Mouse (Mus musculus) liver, adult 2 months (tissue): ENCODE measurements at regions not wholly inside any gene's neighbourhood (a gene's known extent, or its start where the extent isn't known, plus 50 kb on each side); places are given as distances from the start of the nearest gene placed in this dataset.

ENCODE experiments used
- DNase-seq: peaks from one replicate; pipeline ENCODE4 v3.0.0-alpha.2; 2011; ENCODE audit warnings: low read depth, low spot score; ENCODE audit errors: extremely low read depth
- H3K27ac ChIP-seq: fragments of 200-500 bp; replicated peaks from 2 replicates; pipeline ENCODE4 v1.5.1; 2012; ENCODE audit warnings: low read depth, mild to moderate bottlenecking, control low read depth, inconsistent platforms, low read length; ENCODE audit not compliant: insufficient read depth
- H3K27me3 ChIP-seq: fragments of 200-500 bp; 2 replicates; pipeline ENCODE4 v1.6.1; 2012; ENCODE audit warnings: mild to moderate bottlenecking, moderate library complexity, low read length, inconsistent platforms; ENCODE audit not compliant: control insufficient read depth, insufficient read depth
- H3K36me3 ChIP-seq: fragments of 200-500 bp; 2 replicates; pipeline ENCODE4 v1.6.1; 2012; ENCODE audit warnings: low read length, inconsistent platforms; ENCODE audit not compliant: control insufficient read depth, insufficient read depth
- H3K4me1 ChIP-seq: fragments of 200-500 bp; 2 replicates; pipeline ENCODE4 v1.6.1; 2011; ENCODE audit warnings: low read length; ENCODE audit not compliant: control insufficient read depth, insufficient read depth
- H3K4me3 ChIP-seq: fragments of 200-500 bp; 2 replicates; pipeline ENCODE4 v1.5.1; 2011; ENCODE audit warnings: low read depth, mild to moderate bottlenecking, control low read depth, low read length, moderate library complexity; ENCODE audit not compliant: insufficient read depth
- H3K79me2 ChIP-seq: fragments of 200-500 bp; 2 replicates; pipeline ENCODE4 v1.6.1; 2012; ENCODE audit warnings: inconsistent platforms, mild to moderate bottlenecking, low read length, moderate library complexity; ENCODE audit not compliant: control insufficient read depth, insufficient read depth
- H3K9ac ChIP-seq: fragments of 200-500 bp; 2 replicates; pipeline ENCODE4 v1.6.1; 2012; ENCODE audit warnings: low read depth, mild to moderate bottlenecking, control low read depth, inconsistent platforms, low read length
- CTCF ChIP-seq: fragments of 200-500 bp; IDR thresholded peaks from 2 replicates; pipeline ENCODE4 v1.5.1; 2011; ENCODE audit warnings: low read depth, low read length, control low read depth
- POLR2A ChIP-seq: fragments of 200-500 bp; IDR thresholded peaks from 2 replicates; pipeline ENCODE4 v1.6.1; 2011; ENCODE audit warnings: low read length, control low read depth; ENCODE audit not compliant: insufficient read depth; ENCODE audit errors: extremely low read depth
- WGBS: fragments of 180-500 bp; shearing (Covaris S2); methylation state at CpG from one replicate; pipeline ENCODE4 v1.1.7; 2018; 5-methylcytosine and 5-hydroxymethylcytosine counted together

GRCm38 (mm10) chr7:90067961-90068665 lies 61.9 kb upstream of the Picalm start:
- Histone ChIP-seq H3K9ac (no peak overlapping the region), H3K4me1 (peaks cover 6% of the 10 kb centered on the region; the same call in 1 of the 2 replicates), H3K27me3 (no peaks in the 10 kb centered on the region), H3K4me3 (no peak overlapping the region), H3K79me2 (no peaks in the 10 kb centered on the region), H3K36me3 (no peaks in the 10 kb centered on the region), H3K27ac (no peak overlapping the region)
- TF ChIP-seq POLR2A, result no peak
- no peak for TF ChIP-seq CTCF
- no peak for DNase-seq
- WGBS, result 82% methylated on average over 3 of the region's 3 CpGs

GRCm38 (mm10) chr7:90070267-90070666 lies 59.7 kb upstream of the Picalm start:
- H3K79me2 ChIP-seq, result no peaks in the 10 kb centered on the region
- no peak for DNase-seq
- H3K4me1 ChIP-seq, result peaks cover 6% of the 10 kb centered on the region; the same call in 1 of the 2 replicates
- H3K9ac ChIP-seq, result no peak overlapping the region
- H3K27me3 ChIP-seq, result no peaks in the 10 kb centered on the region
- H3K4me3 ChIP-seq, result no peak overlapping the region
- 98% methylated on average over 7 of the region's 7 CpGs for WGBS
- TF ChIP-seq POLR2A, result no peak
- H3K27ac ChIP-seq, result no peak overlapping the region
- H3K36me3 ChIP-seq, result no peaks in the 10 kb centered on the region

GRCm38 (mm10) chr7:90073865-90074264 lies 56.1 kb upstream of the Picalm start:
- Histone ChIP-seq H3K9ac (no peak overlapping the region), H3K27ac (no peak overlapping the region), H3K36me3 (no peaks in the 10 kb centered on the region), H3K27me3 (no peaks in the 10 kb centered on the region), H3K4me3 (no peak overlapping the region), H3K79me2 (no peaks in the 10 kb centered on the region), H3K4me1 (no peaks in the 10 kb centered on the region)
- no peak for DNase-seq
- no peak for TF ChIP-seq POLR2A
- TF ChIP-seq CTCF, result no peak
- 95% methylated on average over 5 of the region's 5 CpGs for WGBS

GRCm38 (mm10) chr7:90074592-90074991 lies 55.4 kb upstream of the Picalm start:
- DNase-seq, result no peak
- H3K4me3 ChIP-seq, result no peak overlapping the region
- no peaks in the 10 kb centered on the region for H3K79me2 ChIP-seq
- H3K4me1 ChIP-seq, result no peaks in the 10 kb centered on the region
- 98% methylated on average over 2 of the region's 2 CpGs for WGBS
- H3K27me3 ChIP-seq, result no peaks in the 10 kb centered on the region
- TF ChIP-seq CTCF, result no peak
- H3K36me3 ChIP-seq, result no peaks in the 10 kb centered on the region
- no peak overlapping the region for H3K27ac ChIP-seq
- no peak overlapping the region for H3K9ac ChIP-seq

GRCm38 (mm10) chr7:90077565-90077964 lies 52.4 kb upstream of the Picalm start:
- H3K79me2 ChIP-seq, result no peaks in the 10 kb centered on the region
- TF ChIP-seq POLR2A, result no peak
- no peak for TF ChIP-seq CTCF
- H3K27ac ChIP-seq, result no peak overlapping the region
- H3K4me3 ChIP-seq, result no peak overlapping the region
- 94% methylated on average over 2 of the region's 2 CpGs for WGBS
- no peak for DNase-seq
- no peaks in the 10 kb centered on the region for H3K36me3 ChIP-seq
- no peaks in the 10 kb centered on the region for H3K27me3 ChIP-seq
- no peak overlapping the region for H3K9ac ChIP-seq
- no peaks in the 10 kb centered on the region for H3K4me1 ChIP-seq

- Histone ChIP-seq H3K79me2 (no peaks in the 10 kb centered on the region), H3K9ac (no peak overlapping the region), H3K27ac (no peak overlapping the region), H3K36me3 (no peaks in the 10 kb centered on the region), H3K27me3 (no peaks in the 10 kb centered on the region), H3K4me1 (no peaks in the 10 kb centered on the region), H3K4me3 (no peak overlapping the region)
- TF ChIP-seq CTCF (no peak), POLR2A (no peak)
- peak; percentile 50 for DNase-seq
- WGBS, result 59% methylated on average over 7 of the region's 7 CpGs
Observed at GRCm38 (mm10) chr7:90080083-90080772, 49.8 kb upstream of the Picalm start.
